8 mouse cellular contexts compared by ENCODE assay signal in genomic region chr17:84698727-84699126, GRCm38 (mm10). TPM values are rescaled to one million over a fixed set of nuclear protein-coding genes. Genes with fewer than 3 reads are reported as not detected.
A peak's percentile ranks its signal among the peaks of the same experiment; 100 is the strongest.
DNase-seq lines count a peak whose midpoint lies in the region; ATAC-seq lines count a peak whose summit lies in the region.

No protein-coding gene starts in this region.

- no peaks in the 10 kb centered on the region for H3K27me3 ChIP-seq in midbrain, embryonic 10.5 days (ENCODE audit: low read depth, poor library complexity, severe bottlenecking)
- H3K27me3 ChIP-seq in midbrain, embryonic 15.5 days (replicated peaks), result no peaks in the 10 kb centered on the region
- H3K27me3 ChIP-seq in forebrain, embryonic 11.5 days (ENCODE audit: control insufficient read depth, insufficient read depth, low read length), result no peaks in the 10 kb centered on the region
- no peaks in the 10 kb centered on the region for H3K27me3 ChIP-seq in intestine, embryonic 16.5 days (replicated peaks; ENCODE audit: control insufficient read depth, insufficient read depth, low read length)

- intact Hi-C loops in left cerebral cortex, postnatal 36 days (cut with DNase I), result no loop called here

- ATAC-seq in midbrain, embryonic 15.5 days (replicated peaks), result no peak
- ATAC-seq in forebrain, embryonic 11.5 days (replicated peaks; ENCODE audit: low FRiP score), result no peak; the same call in 1 of the 2 replicates
- ATAC-seq in intestine, embryonic 16.5 days, result peak; percentile 62

- H3K4me2 ChIP-seq in midbrain, embryonic 15.5 days, result no peak overlapping the region
- H3K4me2 ChIP-seq in forebrain, embryonic 11.5 days (ENCODE audit: low read depth, low read length, severe bottlenecking), result no peak overlapping the region
- H3K4me2 ChIP-seq in intestine, embryonic 16.5 days (ENCODE audit: low read depth, low read length), result no peak overlapping the region

- peaks cover 1% of the 10 kb centered on the region; the same call in 1 of the 2 replicates for H3K36me3 ChIP-seq in midbrain, embryonic 10.5 days
- no peaks in the 10 kb centered on the region for H3K36me3 ChIP-seq in midbrain, embryonic 15.5 days (replicated peaks)
- no peaks in the 10 kb centered on the region for H3K36me3 ChIP-seq in forebrain, embryonic 11.5 days (ENCODE audit: control insufficient read depth, insufficient read depth, low read length)
- H3K36me3 ChIP-seq in intestine, embryonic 16.5 days (ENCODE audit: control insufficient read depth, insufficient read depth, low read length), result no peaks in the 10 kb centered on the region

- no peak overlapping the region for H3K27ac ChIP-seq in midbrain, embryonic 10.5 days (replicated peaks)
- no peak overlapping the region for H3K27ac ChIP-seq in midbrain, embryonic 15.5 days
- no peak overlapping the region for H3K27ac ChIP-seq in forebrain, embryonic 11.5 days (ENCODE audit: low read depth, low read length)
- H3K27ac ChIP-seq in intestine, embryonic 16.5 days (ENCODE audit: low read length), result no peak overlapping the region

- H3K4me3 ChIP-seq in midbrain, embryonic 10.5 days, result no peak overlapping the region
- no peak overlapping the region for H3K4me3 ChIP-seq in midbrain, embryonic 15.5 days
- H3K4me3 ChIP-seq in forebrain, embryonic 11.5 days (ENCODE audit: low read depth, low read length), result no peak overlapping the region
- H3K4me3 ChIP-seq in intestine, embryonic 16.5 days (ENCODE audit: low read length), result no peak overlapping the region

- H3K4me1 ChIP-seq in midbrain, embryonic 10.5 days, result peaks cover 18% of the 10 kb centered on the region
- H3K4me1 ChIP-seq in midbrain, embryonic 15.5 days, result peaks cover 7% of the 10 kb centered on the region
- no peaks in the 10 kb centered on the region for H3K4me1 ChIP-seq in forebrain, embryonic 11.5 days (replicated peaks; ENCODE audit: control insufficient read depth, insufficient read depth, low read length)
- 0 out of 2 replicates have a peak, but pooled peaks cover 3% of the 10 kb centered on the region for H3K4me1 ChIP-seq in intestine, embryonic 16.5 days (ENCODE audit: control insufficient read depth, insufficient read depth, low read length)

- WGBS in midbrain, embryonic 10.5 days, result 35% methylated on average over 5 of the region's 5 CpGs
- 33% methylated on average over 5 of the region's 5 CpGs for WGBS in midbrain, embryonic 15.5 days
- 31% methylated on average over 5 of the region's 5 CpGs for WGBS in forebrain, embryonic 11.5 days
- 29% methylated on average over 5 of the region's 5 CpGs for WGBS in intestine, embryonic 16.5 days

- H3K9me3 ChIP-seq in midbrain, embryonic 10.5 days (replicated peaks), result no peaks in the 10 kb centered on the region
- H3K9me3 ChIP-seq in midbrain, embryonic 15.5 days, result no peaks in the 10 kb centered on the region
- H3K9me3 ChIP-seq in forebrain, embryonic 11.5 days (ENCODE audit: control insufficient read depth, low read length), result no peaks in the 10 kb centered on the region
- no peaks in the 10 kb centered on the region for H3K9me3 ChIP-seq in intestine, embryonic 16.5 days (ENCODE audit: control insufficient read depth, low read length)

- no peak overlapping the region for H3K9ac ChIP-seq in midbrain, embryonic 15.5 days
- H3K9ac ChIP-seq in forebrain, embryonic 11.5 days (ENCODE audit: low read length), result no peak overlapping the region
- H3K9ac ChIP-seq in intestine, embryonic 16.5 days (ENCODE audit: low read depth, low read length), result no peak overlapping the region

- peak; percentile 67 for DNase-seq in midbrain, embryonic 10.5 days (ENCODE audit: low spot score)
- DNase-seq in c-Kit-positive CD71-negative TER-119-negative erythroid progenitor cells, embryonic 14.5 days (ENCODE audit: low read depth), result peak; percentile 29
- peak; percentile 73 for DNase-seq in forebrain, embryonic 11.5 days (ENCODE audit: low spot score)
- DNase-seq in left cerebral cortex, postnatal 36 days (ENCODE audit: low spot score in 2 of 2), result peak; percentile 60 to 67
- DNase-seq in neural tube, embryonic 10.5 days (ENCODE audit: extremely low spot score, low spot score), result peak; percentile 64
- DNase-seq in thymus, adult 18-20 months, result peak; percentile 12 to 13

RNA-seq across cellular contexts. Expression of gene Abcg5, which starts 15.9 kb away (rescaled TPM):
- 1.6 and 3.0 TPM in 2 replicates for polyA plus RNA-seq in midbrain, embryonic 10.5 days (2016; fragmentation: Nextera tagmentation; extraction: Ambion mirVana)
- 1.9 and 2.2 TPM in 2 replicates for polyA plus RNA-seq in midbrain, embryonic 15.5 days (2015; fragmentation: Nextera tagmentation; extraction: Ambion mirVana)
- 5.1 and 5.9 TPM in 2 replicates for polyA plus RNA-seq in forebrain, embryonic 11.5 days (2014; fragmentation: Nextera tagmentation; extraction: Ambion mirVana)
- polyA plus RNA-seq in intestine, embryonic 16.5 days (2015; fragmentation: Nextera tagmentation; extraction: Ambion mirVana), result 3.7 and 6.5 TPM in 2 replicates
- under 1 TPM in 1 of 2 experiments, not detected in 1; 0.12 TPM for total RNA-seq in left cerebral cortex, postnatal 36 days (2021)

RNA-seq across cellular contexts. Expression of gene Abcg8, which starts 22.6 kb away (rescaled TPM):
- polyA plus RNA-seq in midbrain, embryonic 10.5 days (2016; fragmentation: Nextera tagmentation; extraction: Ambion mirVana), result 0.15 TPM in 1 of 2 replicates, not detected in the other
- polyA plus RNA-seq in midbrain, embryonic 15.5 days (2015; fragmentation: Nextera tagmentation; extraction: Ambion mirVana), result 0.15 TPM in 1 of 2 replicates, not detected in the other
- 0.17 and 0.48 TPM in 2 replicates for polyA plus RNA-seq in forebrain, embryonic 11.5 days (2014; fragmentation: Nextera tagmentation; extraction: Ambion mirVana)
- 1.2 and 2.1 TPM in 2 replicates for polyA plus RNA-seq in intestine, embryonic 16.5 days (2015; fragmentation: Nextera tagmentation; extraction: Ambion mirVana)
- not detected for total RNA-seq in left cerebral cortex, postnatal 36 days (2021)

Comparison
In these comparisons a context has a peak if more than half of its experiments do, and no peak if none do; other contexts are left out.
1. DNase-seq: peak in every context shown above with its lines; median percentile 73 in forebrain, embryonic 11.5 days; 67 in midbrain, embryonic 10.5 days; 64 in neural tube, embryonic 10.5 days; 64 in left cerebral cortex, postnatal 36 days; 29 in c-Kit-positive CD71-negative TER-119-negative erythroid progenitor cells, embryonic 14.5 days; 12 in thymus, adult 18-20 months.